In genomic region chr5:136296911-136297310, GRCm38 (mm10) we compare ENCODE assay signal across 22 mouse cellular contexts. TPM values are rescaled to one million over a fixed set of nuclear protein-coding genes. Genes with fewer than 3 reads are reported as not detected.
DNase-seq lines count a peak whose midpoint lies in the region; ATAC-seq lines count a peak whose summit lies in the region.
"Had no signal": no experiment of that assay in that cellular context is flagged by ENCODE, and none has a peak within 500 bp of the region (broad histone marks: within the 10 kb centered on the region; RNA-seq: fewer than 3 reads in every experiment).

No protein-coding gene starts in this region.

- no peaks in the 10 kb centered on the region for H3K9me3 ChIP-seq in midbrain, embryonic 13.5 days
- no peaks in the 10 kb centered on the region for H3K9me3 ChIP-seq in midbrain, embryonic 16.5 days (replicated peaks; ENCODE audit: control insufficient read depth, low read length, poor library complexity, severe bottlenecking)
- no peaks in the 10 kb centered on the region for H3K9me3 ChIP-seq in forebrain, embryonic 14.5 days (replicated peaks; ENCODE audit: control insufficient read depth, low read length)
- H3K9me3 ChIP-seq in hindbrain, embryonic 15.5 days, result no peaks in the 10 kb centered on the region
- H3K9me3 ChIP-seq: embryonic facial prominence, embryonic 12.5 days; limb, embryonic 10.5 days had no signal

- WGBS in midbrain, embryonic 13.5 days, result 54% methylated on average over 4 of the region's 4 CpGs
- 41% methylated on average over 4 of the region's 4 CpGs for WGBS in midbrain, embryonic 16.5 days
- WGBS in forebrain, embryonic 14.5 days, result 40% methylated on average over 4 of the region's 4 CpGs
- 27% methylated on average over 4 of the region's 4 CpGs for WGBS in hindbrain, embryonic 15.5 days

- H3K9ac ChIP-seq in midbrain, embryonic 13.5 days (replicated peaks), result no peak overlapping the region
- H3K9ac ChIP-seq in midbrain, embryonic 16.5 days (ENCODE audit: low read depth, low read length), result no peak overlapping the region
- H3K9ac ChIP-seq in forebrain, embryonic 14.5 days (ENCODE audit: low read length), result no peak overlapping the region
- no peak overlapping the region for H3K9ac ChIP-seq in hindbrain, embryonic 15.5 days
- H3K9ac ChIP-seq: embryonic facial prominence, embryonic 12.5 days; liver, postnatal 0 days had no signal

- peak; percentile 68 for DNase-seq in forebrain, embryonic 14.5 days (ENCODE audit: low spot score)
- peak; percentile 27 for DNase-seq in retina, postnatal 7 days (ENCODE audit: low read depth, low spot score)
- DNase-seq in cerebellum, postnatal 36 days, result no peak
- DNase-seq in MN1 (ENCODE audit: low spot score), result no peak
- DNase-seq: adrenal gland, adult 8-10 months; cerebellum, adult 9-11 months; gastrocnemius, postnatal 10 days; heart, adult 2 months; heart, postnatal 36 days; kidney, adult 11 months; kidney, postnatal 10 days; liver, postnatal 0 days; lung, postnatal 10 days; right cerebral cortex, postnatal 4 days had no signal

- H3K4me3 ChIP-seq in midbrain, embryonic 13.5 days (replicated peaks), result no peak overlapping the region
- H3K4me3 ChIP-seq in midbrain, embryonic 16.5 days (ENCODE audit: low read depth, low read length), result no peak overlapping the region
- no peak overlapping the region for H3K4me3 ChIP-seq in forebrain, embryonic 14.5 days (ENCODE audit: low read depth, low read length)
- no peak overlapping the region for H3K4me3 ChIP-seq in hindbrain, embryonic 15.5 days
- H3K4me3 ChIP-seq: embryonic facial prominence, embryonic 12.5 days; erythroblast, embryonic 14.5 days; heart, adult 2 months; limb, embryonic 10.5 days had no signal

- peaks cover 31% of the 10 kb centered on the region for H3K4me1 ChIP-seq in midbrain, embryonic 13.5 days (replicated peaks)
- peaks cover 5% of the 10 kb centered on the region; the same call in 1 of the 2 replicates for H3K4me1 ChIP-seq in midbrain, embryonic 16.5 days (ENCODE audit: control insufficient read depth, insufficient read depth, low read length)
- H3K4me1 ChIP-seq in forebrain, embryonic 14.5 days (ENCODE audit: control insufficient read depth, insufficient read depth, low read length), result peaks cover 7% of the 10 kb centered on the region
- peaks cover 37% of the 10 kb centered on the region for H3K4me1 ChIP-seq in hindbrain, embryonic 15.5 days (replicated peaks)
- H3K4me1 ChIP-seq: embryonic facial prominence, embryonic 12.5 days; limb, embryonic 10.5 days had no signal

- H3K27ac ChIP-seq in midbrain, embryonic 13.5 days, result 0 out of 2 replicates have a peak overlapping the region, but pooled peaks have one; percentile 41
- no peak overlapping the region for H3K27ac ChIP-seq in midbrain, embryonic 16.5 days (ENCODE audit: low read length)
- no peak overlapping the region for H3K27ac ChIP-seq in forebrain, embryonic 14.5 days (ENCODE audit: low read depth, low read length)
- H3K27ac ChIP-seq in hindbrain, embryonic 15.5 days (replicated peaks), result peak overlapping the region; percentile 47; the same call in 1 of the 2 replicates
- H3K27ac ChIP-seq: embryonic facial prominence, embryonic 12.5 days; heart, adult 2 months; limb, embryonic 10.5 days; stomach, postnatal 0 days had no signal

- no peaks in the 10 kb centered on the region for H3K27me3 ChIP-seq in midbrain, embryonic 13.5 days
- no peaks in the 10 kb centered on the region for H3K27me3 ChIP-seq in midbrain, embryonic 16.5 days (ENCODE audit: control insufficient read depth, insufficient read depth, low read depth, low read length)
- no peaks in the 10 kb centered on the region for H3K27me3 ChIP-seq in forebrain, embryonic 14.5 days (replicated peaks; ENCODE audit: control insufficient read depth, insufficient read depth, low read length)
- no peaks in the 10 kb centered on the region for H3K27me3 ChIP-seq in hindbrain, embryonic 15.5 days
- H3K27me3 ChIP-seq: embryonic facial prominence, embryonic 12.5 days; Patski had no signal

- ATAC-seq in midbrain, embryonic 13.5 days, result peak; percentile 34; the same call in 1 of the 2 replicates
- no peak for ATAC-seq in midbrain, embryonic 16.5 days
- peak; percentile 57 for ATAC-seq in forebrain, embryonic 14.5 days
- peak; percentile 58; the same call in 1 of the 2 replicates for ATAC-seq in hindbrain, embryonic 15.5 days (ENCODE audit: low FRiP score, low read depth)
- ATAC-seq: liver, postnatal 0 days; Patski had no signal

- no peak overlapping the region for H3K4me2 ChIP-seq in midbrain, embryonic 13.5 days (replicated peaks)
- no peak overlapping the region for H3K4me2 ChIP-seq in midbrain, embryonic 16.5 days (ENCODE audit: low read length)
- H3K4me2 ChIP-seq in forebrain, embryonic 14.5 days (ENCODE audit: low read length), result no peak overlapping the region
- H3K4me2 ChIP-seq in hindbrain, embryonic 15.5 days, result no peak overlapping the region
- H3K4me2 ChIP-seq: embryonic facial prominence, embryonic 12.5 days had no signal

- H3K36me3 ChIP-seq in midbrain, embryonic 13.5 days, result peaks cover 46% of the 10 kb centered on the region
- peaks cover 11% of the 10 kb centered on the region; the same call in 1 of the 2 replicates for H3K36me3 ChIP-seq in midbrain, embryonic 16.5 days (ENCODE audit: control insufficient read depth, insufficient read depth, low read length)
- peaks cover 43% of the 10 kb centered on the region for H3K36me3 ChIP-seq in forebrain, embryonic 14.5 days (ENCODE audit: control insufficient read depth, insufficient read depth, low read length)
- peaks cover 12% of the 10 kb centered on the region for H3K36me3 ChIP-seq in hindbrain, embryonic 15.5 days

RNA-seq across cellular contexts. Expression of gene Sh2b2, which starts 50.6 kb away (rescaled TPM):
- 20.3 and 25.6 TPM in 2 replicates for polyA plus RNA-seq in midbrain, embryonic 13.5 days (2015; fragmentation: Nextera tagmentation; extraction: Ambion mirVana)
- polyA plus RNA-seq in midbrain, embryonic 16.5 days (2015; fragmentation: Nextera tagmentation; extraction: Ambion mirVana), result 24.8 and 24.9 TPM in 2 replicates
- polyA plus RNA-seq in forebrain, embryonic 14.5 days (2014; fragmentation: Nextera tagmentation; extraction: Ambion mirVana), result 16.5 and 22.6 TPM in 2 replicates
- 23.3 and 27.1 TPM in 2 replicates for polyA plus RNA-seq in hindbrain, embryonic 15.5 days (2015; fragmentation: Nextera tagmentation; extraction: Ambion mirVana)

Comparison
In these comparisons a context has a peak if more than half of its experiments do, and no peak if none do; other contexts are left out.
1. H3K27ac ChIP-seq: peak in midbrain, embryonic 13.5 days (single experiment) and hindbrain, embryonic 15.5 days (single experiment); none in midbrain, embryonic 16.5 days (single experiment) and forebrain, embryonic 14.5 days (single experiment).
2. DNase-seq: peak in forebrain, embryonic 14.5 days (single experiment) and retina, postnatal 7 days (single experiment); none in cerebellum, postnatal 36 days (0 of 2) and MN1 (single experiment).